Mouse (Mus musculus): ENCODE results near the gene Ankrd50. TPM values are rescaled to one million over a fixed set of nuclear protein-coding genes. Genes with fewer than 3 reads are reported as not detected.
A peak's percentile ranks its signal among the peaks of the same experiment; 100 is the strongest.

Gene Ankrd50
- 8.8 and 8.9 TPM in 2 replicates for polyA plus RNA-seq (2012; rRNA removed)

- no peaks in the 10 kb centered on the region for H3K36me3 ChIP-seq (ENCODE audit: control insufficient read depth, insufficient read depth, low read length)
- TF ChIP-seq CTCF (IDR thresholded peaks at IDR 0.05; ENCODE audit: control insufficient read depth, insufficient read depth, insufficient replicate concordance, low read depth, low read length) (no peak), POLR2A (IDR thresholded peaks at IDR 0.05; ENCODE audit: control insufficient read depth, low read depth, low read length) (peak; percentile 64)
- H3K27ac ChIP-seq (ENCODE audit: control insufficient read depth, insufficient read depth, low read depth, low read length): peak within 1 kb of the TSS; percentile 81
- H3K4me1 ChIP-seq (ENCODE audit: control insufficient read depth, insufficient read depth, low read length): peaks cover 2% of the 10 kb centered on the region
- H3K4me3 ChIP-seq (ENCODE audit: control insufficient read depth, low read depth, low read length): peak within 1 kb of the TSS; percentile 98
- no peaks in the 10 kb centered on the region for H3K27me3 ChIP-seq (ENCODE audit: control insufficient read depth, insufficient read depth, low read length)
These were observed at the start of gene Ankrd50 for GRCm38 (mm10) chr3:38484191-38485106. Gene Ankrd50 (minus strand): TSS chr3:38484844.

- Histone ChIP-seq H3K27me3 (ENCODE audit: control insufficient read depth, insufficient read depth, low read length) (no peaks in the 10 kb centered on the region), H3K36me3 (ENCODE audit: control insufficient read depth, insufficient read depth, low read length) (no peaks in the 10 kb centered on the region)
These were observed 49.6 kb upstream of the Ankrd50 start for GRCm38 (mm10) chr3:38534245-38534644.

GRCm38 (mm10) chr3:38520426-38520825 is 35.8 kb upstream of the Ankrd50 start:
- Histone ChIP-seq H3K27ac (ENCODE audit: control insufficient read depth, insufficient read depth, low read depth, low read length) (no peak overlapping the region), H3K4me1 (ENCODE audit: control insufficient read depth, insufficient read depth, low read length) (no peaks in the 10 kb centered on the region), H3K4me3 (ENCODE audit: control insufficient read depth, low read depth, low read length) (no peak overlapping the region), H3K27me3 (ENCODE audit: control insufficient read depth, insufficient read depth, low read length) (no peaks in the 10 kb centered on the region), H3K36me3 (ENCODE audit: control insufficient read depth, insufficient read depth, low read length) (no peaks in the 10 kb centered on the region)
- TF ChIP-seq POLR2A (IDR thresholded peaks at IDR 0.05; ENCODE audit: control insufficient read depth, low read depth, low read length) (no peak), CTCF (IDR thresholded peaks at IDR 0.05; ENCODE audit: control insufficient read depth, insufficient read depth, insufficient replicate concordance, low read depth, low read length) (no peak)

More at GRCm38 (mm10) chr3:38534245-38534644, 49.6 kb upstream of the Ankrd50 start:
- H3K27ac ChIP-seq (ENCODE audit: control insufficient read depth, insufficient read depth, low read depth, low read length): no peak overlapping the region
- TF ChIP-seq POLR2A (IDR thresholded peaks at IDR 0.05; ENCODE audit: control insufficient read depth, low read depth, low read length) (no peak), CTCF (IDR thresholded peaks at IDR 0.05; ENCODE audit: control insufficient read depth, insufficient read depth, insufficient replicate concordance, low read depth, low read length) (no peak)
- no peaks in the 10 kb centered on the region for H3K4me1 ChIP-seq (ENCODE audit: control insufficient read depth, insufficient read depth, low read length)
- H3K4me3 ChIP-seq (ENCODE audit: control insufficient read depth, low read depth, low read length): no peak overlapping the region

GRCm38 (mm10) chr3:38519971-38520370 is 35.3 kb upstream of the Ankrd50 start:
- no peak overlapping the region for H3K27ac ChIP-seq (ENCODE audit: control insufficient read depth, insufficient read depth, low read depth, low read length)
- H3K4me3 ChIP-seq (ENCODE audit: control insufficient read depth, low read depth, low read length): no peak overlapping the region
- TF ChIP-seq POLR2A (IDR thresholded peaks at IDR 0.05; ENCODE audit: control insufficient read depth, low read depth, low read length) (no peak), CTCF (IDR thresholded peaks at IDR 0.05; ENCODE audit: control insufficient read depth, insufficient read depth, insufficient replicate concordance, low read depth, low read length) (no peak)
- no peaks in the 10 kb centered on the region for H3K36me3 ChIP-seq (ENCODE audit: control insufficient read depth, insufficient read depth, low read length)
- H3K4me1 ChIP-seq (ENCODE audit: control insufficient read depth, insufficient read depth, low read length): no peaks in the 10 kb centered on the region
- no peaks in the 10 kb centered on the region for H3K27me3 ChIP-seq (ENCODE audit: control insufficient read depth, insufficient read depth, low read length)

GRCm38 (mm10) chr3:38503606-38504005 is 19.0 kb upstream of the Ankrd50 start:
- Histone ChIP-seq H3K36me3 (ENCODE audit: control insufficient read depth, insufficient read depth, low read length) (no peaks in the 10 kb centered on the region), H3K27ac (ENCODE audit: control insufficient read depth, insufficient read depth, low read depth, low read length) (no peak overlapping the region), H3K4me3 (ENCODE audit: control insufficient read depth, low read depth, low read length) (no peak overlapping the region), H3K27me3 (ENCODE audit: control insufficient read depth, insufficient read depth, low read length) (no peaks in the 10 kb centered on the region), H3K4me1 (ENCODE audit: control insufficient read depth, insufficient read depth, low read length) (no peaks in the 10 kb centered on the region)
- TF ChIP-seq CTCF (IDR thresholded peaks at IDR 0.05; ENCODE audit: control insufficient read depth, insufficient read depth, insufficient replicate concordance, low read depth, low read length) (no peak), POLR2A (IDR thresholded peaks at IDR 0.05; ENCODE audit: control insufficient read depth, low read depth, low read length) (no peak)

GRCm38 (mm10) chr3:38502156-38502555 is 17.5 kb upstream of the Ankrd50 start:
- Histone ChIP-seq H3K4me3 (ENCODE audit: control insufficient read depth, low read depth, low read length) (no peak overlapping the region), H3K27ac (ENCODE audit: control insufficient read depth, insufficient read depth, low read depth, low read length) (no peak overlapping the region), H3K27me3 (ENCODE audit: control insufficient read depth, insufficient read depth, low read length) (no peaks in the 10 kb centered on the region), H3K36me3 (ENCODE audit: control insufficient read depth, insufficient read depth, low read length) (no peaks in the 10 kb centered on the region), H3K4me1 (ENCODE audit: control insufficient read depth, insufficient read depth, low read length) (no peaks in the 10 kb centered on the region)
- TF ChIP-seq POLR2A (IDR thresholded peaks at IDR 0.05; ENCODE audit: control insufficient read depth, low read depth, low read length) (no peak), CTCF (IDR thresholded peaks at IDR 0.05; ENCODE audit: control insufficient read depth, insufficient read depth, insufficient replicate concordance, low read depth, low read length) (no peak)

- Histone ChIP-seq H3K36me3 (ENCODE audit: control insufficient read depth, insufficient read depth, low read length) (no peaks in the 10 kb centered on the region), H3K4me1 (ENCODE audit: control insufficient read depth, insufficient read depth, low read length) (no peaks in the 10 kb centered on the region), H3K4me3 (ENCODE audit: control insufficient read depth, low read depth, low read length) (no peak overlapping the region), H3K27me3 (ENCODE audit: control insufficient read depth, insufficient read depth, low read length) (no peaks in the 10 kb centered on the region), H3K27ac (ENCODE audit: control insufficient read depth, insufficient read depth, low read depth, low read length) (no peak overlapping the region)
- TF ChIP-seq CTCF (IDR thresholded peaks at IDR 0.05; ENCODE audit: control insufficient read depth, insufficient read depth, insufficient replicate concordance, low read depth, low read length): no peak
- TF ChIP-seq POLR2A (IDR thresholded peaks at IDR 0.05; ENCODE audit: control insufficient read depth, low read depth, low read length): no peak
These were observed 17.1 kb upstream of the Ankrd50 start for GRCm38 (mm10) chr3:38501739-38502138.

Measured in testis, adult 2 months (tissue).